Mouse (Mus musculus) spleen, adult 2 months (tissue): ENCODE results near the gene 4921536K21Rik. TPM values are rescaled to one million over a fixed set of nuclear protein-coding genes. Genes with fewer than 3 reads are reported as not detected.

Experiments used
- DNase-seq, 2 experiments: peaks; one replicate each; pipeline versions ENCODE4 v3.0.0 to v3.0.0-alpha.2; 2012 to 2021; ENCODE audit warnings: low spot score in 2 of 2, low read depth in 1 of 2
- H3K27ac ChIP-seq: fragments of 200-500 bp; 2 replicates; pipeline ENCODE4 v1.5.1; 2012; ENCODE audit warnings: low read length, inconsistent platforms; ENCODE audit not compliant: insufficient read depth
- H3K27me3 ChIP-seq: fragments of 200-500 bp; 2 replicates; pipeline ENCODE4 v1.6.1; 2012; ENCODE audit warnings: mild to moderate bottlenecking, moderate library complexity, low read length, inconsistent platforms; ENCODE audit not compliant: control insufficient read depth, insufficient read depth
- H3K36me3 ChIP-seq: fragments of 200-500 bp; 2 replicates; pipeline ENCODE4 v1.6.1; 2012; ENCODE audit warnings: mild to moderate bottlenecking, low read length, inconsistent platforms; ENCODE audit not compliant: control insufficient read depth, insufficient read depth
- H3K4me1 ChIP-seq: fragments of 200-500 bp; 2 replicates; pipeline ENCODE4 v1.6.1; 2011; ENCODE audit warnings: inconsistent platforms; ENCODE audit not compliant: control insufficient read depth, insufficient read depth, insufficient read length
- H3K4me3 ChIP-seq: fragments of 200-500 bp; 2 replicates; pipeline ENCODE4 v1.5.1; 2011; ENCODE audit warnings: mild to moderate bottlenecking, inconsistent platforms; ENCODE audit not compliant: insufficient read depth, insufficient read length; ENCODE audit errors: extremely low read depth
- CTCF ChIP-seq: fragments of 200-500 bp; IDR thresholded peaks from 2 replicates; pipeline ENCODE4 v1.5.1; 2011; ENCODE audit warnings: mild to moderate bottlenecking, inconsistent platforms; ENCODE audit not compliant: insufficient read depth, insufficient read length, insufficient replicate concordance; ENCODE audit errors: extremely low read depth
- POLR2A ChIP-seq: fragments of 200-500 bp; IDR thresholded peaks from 2 replicates; pipeline ENCODE4 v1.6.1; 2011; ENCODE audit warnings: low read depth, low read length, inconsistent platforms
- WGBS: fragments of 180-500 bp; shearing (Covaris S2); methylation state at CpG from one replicate; pipeline ENCODE4 v1.1.7; 2018; 5-methylcytosine and 5-hydroxymethylcytosine counted together
- polyA plus RNA-seq: library from polyadenylated mRNA; depleted of rRNA; stranded (reverse); fragments of >200 nt; gene quantifications from 2 replicates; pipeline ENCODE4 v1.2.3, GENCODE M21; 2012

The 4921536K21Rik gene
- polyA plus RNA-seq, 1 experiment: 0.02 TPM

- WGBS: 76% methylated on average over 5 of the region's 5 CpGs
- Histone ChIP-seq H3K4me3 (no peak overlapping the region), H3K4me1 (no peaks in the 10 kb centered on the region), H3K27ac (no peak overlapping the region), H3K27me3 (no peaks in the 10 kb centered on the region), H3K36me3 (no peaks in the 10 kb centered on the region)
- TF ChIP-seq POLR2A (no peak), CTCF (no peak)
- DNase-seq: no peak
These were observed 37.0 kb downstream of the 4921536K21Rik start for GRCm38 (mm10) chr11:3857902-3858301.

GRCm38 (mm10) chr11:3855846-3856245 is 39.1 kb downstream of the 4921536K21Rik start:
- Histone ChIP-seq H3K27ac (no peak overlapping the region), H3K4me1 (no peaks in the 10 kb centered on the region), H3K36me3 (no peaks in the 10 kb centered on the region), H3K4me3 (no peak overlapping the region), H3K27me3 (no peaks in the 10 kb centered on the region)
- DNase-seq: no peak
- 90% methylated on average over 5 of the region's 5 CpGs for WGBS
- TF ChIP-seq CTCF (no peak), POLR2A (no peak)

- H3K36me3 ChIP-seq: no peaks in the 10 kb centered on the region
- TF ChIP-seq CTCF (no peak), POLR2A (no peak)
- no peaks in the 10 kb centered on the region for H3K4me1 ChIP-seq
- H3K4me3 ChIP-seq: no peak overlapping the region
- H3K27ac ChIP-seq: no peak overlapping the region
- 90% methylated on average over 3 of the region's 3 CpGs for WGBS
- no peak for DNase-seq
- H3K27me3 ChIP-seq: no peaks in the 10 kb centered on the region
These were observed 40.7 kb downstream of the 4921536K21Rik start for GRCm38 (mm10) chr11:3854156-3854555.

GRCm38 (mm10) chr11:3853481-3854034 is 41.3 kb downstream of the 4921536K21Rik start:
- Histone ChIP-seq H3K4me3 (no peak overlapping the region), H3K36me3 (no peaks in the 10 kb centered on the region), H3K27ac (no peak overlapping the region), H3K4me1 (no peaks in the 10 kb centered on the region), H3K27me3 (no peaks in the 10 kb centered on the region)
- 41% methylated on average over 5 of the region's 5 CpGs for WGBS
- TF ChIP-seq CTCF (no peak), POLR2A (no peak)
- DNase-seq: no peak

- no peak for TF ChIP-seq CTCF
- no peak for TF ChIP-seq POLR2A
- H3K4me3 ChIP-seq: no peak overlapping the region
- H3K4me1 ChIP-seq: no peaks in the 10 kb centered on the region
- no peak overlapping the region for H3K27ac ChIP-seq
- 92% methylated on average over 10 of the region's 10 CpGs for WGBS
- no peak for DNase-seq
- no peaks in the 10 kb centered on the region for H3K36me3 ChIP-seq
- no peaks in the 10 kb centered on the region for H3K27me3 ChIP-seq
These were observed 41.9 kb downstream of the 4921536K21Rik start for GRCm38 (mm10) chr11:3853031-3853430.

GRCm38 (mm10) chr11:3851872-3852271 is 43.0 kb downstream of the 4921536K21Rik start:
- 77% methylated on average over 4 of the region's 4 CpGs for WGBS
- Histone ChIP-seq H3K36me3 (no peaks in the 10 kb centered on the region), H3K27me3 (no peaks in the 10 kb centered on the region), H3K4me3 (no peak overlapping the region), H3K4me1 (no peaks in the 10 kb centered on the region), H3K27ac (no peak overlapping the region)
- TF ChIP-seq POLR2A (no peak), CTCF (no peak)
- no peak for DNase-seq

GRCm38 (mm10) chr11:3850746-3851277 is 44.1 kb downstream of the 4921536K21Rik start:
- no peak for TF ChIP-seq CTCF
- TF ChIP-seq POLR2A: no peak

More at GRCm38 (mm10) chr11:3850746-3851277, 44.1 kb downstream of the 4921536K21Rik start:
- H3K36me3 ChIP-seq: no peaks in the 10 kb centered on the region
- WGBS: 75% methylated on average over 5 of the region's 5 CpGs
- no peak overlapping the region for H3K4me3 ChIP-seq
- no peak for DNase-seq
- no peaks in the 10 kb centered on the region for H3K27me3 ChIP-seq
- H3K27ac ChIP-seq: no peak overlapping the region
- H3K4me1 ChIP-seq: no peaks in the 10 kb centered on the region
